Mouse (Mus musculus): ENCODE results near the gene Arhgef11. TPM values are rescaled to one million over a fixed set of nuclear protein-coding genes. Genes with fewer than 3 reads are reported as not detected.
A peak's percentile ranks its signal among the peaks of the same experiment; 100 is the strongest.

Arhgef11 gene
- polyA plus RNA-seq, 1 experiment from 2014 or later: 14.4 TPM

DNA sequence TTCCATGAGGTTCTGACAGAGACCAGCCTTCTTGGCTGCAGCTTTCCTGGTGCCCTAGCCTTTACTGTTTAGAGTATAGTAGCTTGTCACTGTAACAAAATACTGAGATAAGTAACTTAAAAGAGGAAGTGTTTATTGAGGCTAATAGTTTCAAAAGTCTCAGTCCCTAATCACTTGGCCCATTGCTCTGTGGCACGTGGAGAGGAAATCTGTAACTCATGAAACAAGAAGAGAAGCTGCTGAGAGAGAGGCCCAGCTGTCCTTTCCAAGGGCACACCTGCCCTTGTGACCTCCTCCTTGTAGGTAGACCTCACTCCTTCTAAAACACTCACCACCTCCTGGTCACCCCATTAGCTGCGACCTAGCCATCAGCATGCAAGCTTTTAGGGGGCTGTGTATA lies 101.2 kb downstream of the Arhgef11 start:
- Histone ChIP-seq H3K27me3 (replicated peaks) (no peaks in the 10 kb centered on the region), H3K9me3 (no peaks in the 10 kb centered on the region), H3K4me3 (replicated peaks) (no peak overlapping the region), H3K27ac (no peak overlapping the region), H3K4me1 (no peaks in the 10 kb centered on the region), H3K9ac (no peak overlapping the region), H3K36me3 (peaks cover 29% of the 10 kb centered on the region), H3K4me2 (no peak overlapping the region)
- WGBS: 72% methylated on average over 2 of the region's 2 CpGs
- no peak for ATAC-seq (ENCODE audit: insufficient read depth, low FRiP score, low read depth)

DNA sequence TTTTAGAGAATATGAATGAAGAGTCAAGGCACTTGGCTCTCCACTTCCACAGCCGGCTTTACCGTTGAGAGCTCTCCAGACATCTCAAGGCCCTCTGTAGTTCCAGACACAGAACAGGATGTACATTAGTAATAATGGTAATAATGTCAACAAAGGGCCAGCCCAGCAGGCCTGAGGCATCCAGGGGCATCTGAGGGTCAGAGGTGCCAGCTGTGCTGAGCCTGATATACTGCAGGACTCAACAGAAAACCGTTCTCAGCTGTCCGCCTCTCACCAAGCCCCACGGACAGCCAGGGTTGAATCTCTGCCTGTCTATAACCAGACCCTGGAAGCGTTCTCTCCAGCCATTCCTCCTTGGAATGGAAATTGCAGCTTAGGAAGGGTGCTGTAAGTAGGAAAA lies 107.2 kb downstream of the Arhgef11 start:
- H3K4me1 ChIP-seq: no peaks in the 10 kb centered on the region
- no peak overlapping the region for H3K4me3 ChIP-seq (replicated peaks)
- H3K36me3 ChIP-seq: peaks cover 57% of the 10 kb centered on the region
- no peak overlapping the region for H3K9ac ChIP-seq
- no peak overlapping the region for H3K27ac ChIP-seq
- 44% methylated on average over 6 of the region's 6 CpGs for WGBS
- no peak overlapping the region for H3K4me2 ChIP-seq
- H3K9me3 ChIP-seq: no peaks in the 10 kb centered on the region
- no peak for ATAC-seq (ENCODE audit: insufficient read depth, low FRiP score, low read depth)
- no peaks in the 10 kb centered on the region for H3K27me3 ChIP-seq (replicated peaks)

DNA sequence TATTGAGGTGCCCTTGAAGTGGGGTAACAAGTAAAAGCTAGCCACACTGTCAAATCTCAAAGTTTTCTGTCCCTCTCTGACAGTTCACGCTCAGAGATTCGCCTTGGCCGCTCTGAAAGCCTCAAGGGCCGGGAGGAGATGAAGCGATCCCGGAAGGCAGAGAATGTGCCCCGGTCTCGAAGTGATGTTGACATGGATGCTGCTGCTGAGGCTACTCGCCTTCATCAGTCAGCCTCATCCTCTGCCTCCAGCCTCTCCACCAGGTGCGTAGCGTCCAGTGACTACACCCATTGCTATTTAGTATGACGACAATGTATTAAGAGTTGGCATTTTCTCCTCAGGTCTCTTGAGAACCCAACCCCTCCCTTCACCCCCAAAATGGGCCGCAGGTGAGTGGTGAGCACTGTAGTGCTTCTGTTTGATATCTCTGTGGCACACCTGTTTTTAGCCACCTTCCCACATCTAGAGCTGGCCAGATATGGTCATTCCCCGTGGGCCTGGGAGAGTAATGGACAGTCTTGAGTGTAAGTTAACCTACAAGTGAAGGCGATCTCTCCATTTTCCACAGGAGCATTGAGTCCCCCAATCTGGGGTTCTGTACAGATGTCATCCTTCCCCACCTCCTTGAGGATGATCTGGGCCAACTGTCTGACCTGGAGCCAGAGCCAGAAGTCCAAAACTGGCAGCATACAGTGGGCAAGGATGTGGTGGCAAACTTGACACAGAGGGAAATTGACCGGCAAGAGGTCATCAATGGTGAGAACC lies 108.2 kb downstream of the Arhgef11 start:
- no peak overlapping the region for H3K27ac ChIP-seq
- no peak for ATAC-seq (ENCODE audit: insufficient read depth, low FRiP score, low read depth)
- H3K9me3 ChIP-seq: no peaks in the 10 kb centered on the region
- H3K36me3 ChIP-seq: peaks cover 65% of the 10 kb centered on the region
- H3K4me3 ChIP-seq (replicated peaks): no peak overlapping the region
- WGBS: 94% methylated on average over 16 of the region's 16 CpGs
- no peaks in the 10 kb centered on the region for H3K4me1 ChIP-seq
- H3K9ac ChIP-seq: no peak overlapping the region
- no peaks in the 10 kb centered on the region for H3K27me3 ChIP-seq (replicated peaks)
- H3K4me2 ChIP-seq: no peak overlapping the region

DNA sequence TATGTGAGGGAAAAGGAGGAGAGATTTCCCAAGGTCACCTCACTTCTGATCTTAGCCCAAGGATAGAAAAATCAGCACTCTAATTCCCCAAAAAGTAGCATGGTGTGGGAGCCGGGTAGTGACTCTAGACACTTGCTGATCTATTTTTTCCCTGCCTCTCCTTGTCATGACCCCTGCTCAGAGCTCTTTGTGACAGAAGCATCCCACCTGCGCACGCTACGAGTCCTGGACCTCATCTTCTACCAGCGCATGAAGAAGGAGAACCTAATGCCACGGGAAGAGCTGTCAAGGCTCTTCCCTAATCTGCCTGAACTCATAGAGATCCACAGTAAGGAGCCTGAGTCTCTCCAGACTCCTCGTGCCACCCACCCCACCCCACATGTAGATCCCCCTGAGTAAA lies 108.8 kb downstream of the Arhgef11 start:
- Histone ChIP-seq H3K4me2 (no peak overlapping the region), H3K27me3 (replicated peaks) (no peaks in the 10 kb centered on the region), H3K36me3 (peaks cover 62% of the 10 kb centered on the region), H3K27ac (no peak overlapping the region), H3K9ac (no peak overlapping the region), H3K4me1 (no peaks in the 10 kb centered on the region), H3K4me3 (replicated peaks) (no peak overlapping the region), H3K9me3 (no peaks in the 10 kb centered on the region)
- WGBS: 92% methylated on average over 7 of the region's 7 CpGs
- ATAC-seq (ENCODE audit: insufficient read depth, low FRiP score, low read depth): no peak

DNA sequence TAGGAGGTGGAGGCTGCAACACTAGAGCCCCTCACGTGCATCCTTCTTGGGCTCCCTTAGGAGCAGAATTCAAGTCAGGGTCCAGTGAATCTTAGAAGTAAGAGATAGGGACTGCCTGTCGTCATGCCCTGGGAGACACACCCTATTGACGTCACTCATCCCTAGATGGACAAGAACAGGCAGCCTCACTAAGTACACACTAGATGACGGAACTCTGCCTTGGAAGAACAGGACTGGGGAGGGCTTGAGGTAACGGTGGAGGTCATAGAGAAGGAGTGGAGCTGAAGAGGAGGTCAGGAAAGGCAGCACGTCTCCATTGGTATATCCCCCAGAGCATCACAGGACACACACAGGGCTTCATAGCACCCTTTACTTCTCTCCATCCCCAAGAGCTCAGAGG lies 111.3 kb downstream of the Arhgef11 start:
- no peak overlapping the region for H3K4me2 ChIP-seq
- H3K36me3 ChIP-seq: peaks cover 69% of the 10 kb centered on the region
- ATAC-seq (ENCODE audit: insufficient read depth, low FRiP score, low read depth): no peak
- H3K27me3 ChIP-seq (replicated peaks): no peaks in the 10 kb centered on the region
- no peak overlapping the region for H3K27ac ChIP-seq
- 78% methylated on average over 6 of the region's 6 CpGs for WGBS
- H3K4me1 ChIP-seq: no peaks in the 10 kb centered on the region
- H3K4me3 ChIP-seq (replicated peaks): no peak overlapping the region
- no peaks in the 10 kb centered on the region for H3K9me3 ChIP-seq
- H3K9ac ChIP-seq: no peak overlapping the region

DNA sequence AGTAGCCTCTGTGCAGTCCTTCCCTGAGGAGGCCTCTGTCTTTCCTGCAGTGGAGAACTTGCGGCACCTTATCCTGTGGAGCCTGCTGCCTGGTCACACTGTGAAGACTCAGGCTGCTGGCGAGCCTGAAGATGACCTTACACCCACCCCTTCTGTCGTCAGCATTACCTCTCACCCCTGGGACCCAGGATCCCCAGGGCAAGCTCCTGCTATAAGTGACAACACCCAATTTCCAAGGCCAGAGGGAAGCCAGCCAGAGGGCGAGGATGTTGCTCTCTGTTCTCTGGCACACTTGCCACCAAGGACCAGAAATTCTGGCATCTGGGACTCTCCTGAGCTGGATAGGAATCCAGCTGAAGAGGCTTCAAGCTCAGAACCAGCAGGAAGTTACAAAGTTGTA lies 115.7 kb downstream of the Arhgef11 start:
- Histone ChIP-seq H3K9ac (no peak overlapping the region), H3K27me3 (replicated peaks) (no peaks in the 10 kb centered on the region), H3K4me1 (no peaks in the 10 kb centered on the region), H3K4me3 (replicated peaks) (no peak overlapping the region), H3K36me3 (peaks cover 67% of the 10 kb centered on the region), H3K27ac (no peak overlapping the region), H3K9me3 (no peaks in the 10 kb centered on the region), H3K4me2 (no peak overlapping the region)
- ATAC-seq (ENCODE audit: insufficient read depth, low FRiP score, low read depth): no peak
- 79% methylated on average over 4 of the region's 4 CpGs for WGBS

DNA sequence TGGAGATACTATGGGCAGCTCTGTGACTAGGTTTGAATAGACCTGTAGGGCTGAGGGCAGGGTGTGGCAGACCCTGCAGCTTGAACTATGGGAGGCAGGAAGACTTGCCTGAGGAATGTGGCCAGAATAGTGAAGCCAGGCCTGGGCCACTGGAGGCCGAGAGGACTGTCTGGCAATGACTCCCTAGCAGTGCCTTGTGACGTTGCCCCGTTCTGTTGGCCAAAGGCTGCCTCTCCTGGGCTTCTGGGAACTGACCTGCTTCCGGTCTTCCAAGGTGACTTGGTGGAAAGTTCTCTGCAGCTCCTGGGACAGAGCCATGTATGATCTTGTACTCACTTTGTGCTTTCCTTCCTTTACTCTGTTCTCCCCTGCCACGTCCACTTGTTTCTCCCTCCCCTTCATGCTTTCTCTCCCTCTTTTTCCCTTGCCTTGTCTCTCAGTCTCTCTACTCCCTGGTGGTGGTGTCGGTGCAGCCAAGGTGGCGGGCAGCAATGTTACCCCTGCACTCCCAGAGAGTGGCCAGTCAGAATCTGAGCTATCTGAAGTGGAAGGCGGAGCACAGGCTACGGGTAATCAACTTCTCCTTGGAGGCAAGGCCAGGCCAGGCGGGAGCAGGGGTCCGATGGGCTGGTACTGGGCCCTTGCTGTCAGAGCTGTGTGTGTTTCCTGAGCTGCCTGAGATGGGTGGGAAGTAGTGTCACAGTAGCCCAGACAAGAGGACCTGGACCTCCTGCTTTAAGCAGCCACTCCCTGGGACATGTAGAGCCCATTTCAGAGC lies 116.8 kb downstream of the Arhgef11 start:
- no peak overlapping the region for H3K4me2 ChIP-seq
- no peaks in the 10 kb centered on the region for H3K4me1 ChIP-seq
- H3K27me3 ChIP-seq (replicated peaks): no peaks in the 10 kb centered on the region
- peaks cover 59% of the 10 kb centered on the region for H3K36me3 ChIP-seq
- 86% methylated on average over 11 of the region's 11 CpGs for WGBS
- H3K27ac ChIP-seq: no peak overlapping the region
- ATAC-seq (ENCODE audit: insufficient read depth, low FRiP score, low read depth): no peak
- no peaks in the 10 kb centered on the region for H3K9me3 ChIP-seq
- no peak overlapping the region for H3K9ac ChIP-seq
- no peak overlapping the region for H3K4me3 ChIP-seq (replicated peaks)

DNA sequence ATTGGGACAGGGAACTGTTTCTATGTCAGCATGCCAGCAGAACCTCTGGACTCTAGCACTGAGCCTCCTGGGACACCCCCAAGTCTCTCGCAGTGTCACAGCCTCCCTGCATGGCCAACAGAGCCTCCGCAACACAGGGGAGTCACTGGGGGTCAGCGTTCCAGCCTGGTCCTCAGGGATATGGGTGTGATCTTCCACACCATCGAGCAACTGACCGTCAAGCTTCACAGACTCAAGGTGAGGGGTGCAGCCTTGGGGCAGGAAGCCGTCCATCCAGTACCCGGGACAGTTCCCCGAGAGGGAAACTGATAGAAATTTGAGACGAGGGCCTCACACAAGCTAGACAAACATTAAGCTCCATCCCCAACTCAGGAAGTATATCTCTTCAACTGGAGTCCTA lies 118.0 kb downstream of the Arhgef11 start:
- Histone ChIP-seq H3K4me2 (no peak overlapping the region), H3K27me3 (replicated peaks) (no peaks in the 10 kb centered on the region), H3K9me3 (no peaks in the 10 kb centered on the region), H3K36me3 (peaks cover 49% of the 10 kb centered on the region), H3K4me1 (no peaks in the 10 kb centered on the region), H3K9ac (no peak overlapping the region), H3K27ac (no peak overlapping the region), H3K4me3 (replicated peaks) (no peak overlapping the region)
- no peak for ATAC-seq (ENCODE audit: insufficient read depth, low FRiP score, low read depth)
- WGBS: 66% methylated on average over 9 of the region's 9 CpGs

DNA sequence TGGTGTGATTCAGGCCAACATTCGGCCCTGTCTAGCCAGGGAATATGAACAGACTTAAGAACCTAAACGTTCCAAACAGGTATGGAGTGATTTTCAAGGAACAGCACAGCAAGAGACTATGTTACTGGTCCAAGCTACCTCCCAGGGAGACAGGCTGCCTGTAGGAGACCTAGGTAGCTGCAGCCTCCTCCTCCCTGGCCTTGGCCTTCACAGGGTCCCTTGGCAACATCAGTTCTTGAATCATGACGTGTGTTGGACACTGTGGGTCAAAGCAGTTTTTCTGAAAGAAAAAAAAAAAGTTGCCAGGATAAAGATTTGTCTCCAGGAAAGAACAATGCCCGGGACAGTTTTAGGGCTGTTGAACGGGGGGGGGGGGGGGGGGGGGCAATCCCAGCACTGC lies 121.5 kb downstream of the Arhgef11 start:
- Histone ChIP-seq H3K4me3 (replicated peaks) (no peak overlapping the region), H3K4me1 (no peaks in the 10 kb centered on the region), H3K27me3 (replicated peaks) (no peaks in the 10 kb centered on the region), H3K9ac (no peak overlapping the region), H3K36me3 (peaks cover 30% of the 10 kb centered on the region), H3K9me3 (no peaks in the 10 kb centered on the region), H3K4me2 (no peak overlapping the region), H3K27ac (no peak overlapping the region)
- ATAC-seq (ENCODE audit: insufficient read depth, low FRiP score, low read depth): no peak
- 70% methylated on average over 4 of the region's 5 CpGs for WGBS

DNA sequence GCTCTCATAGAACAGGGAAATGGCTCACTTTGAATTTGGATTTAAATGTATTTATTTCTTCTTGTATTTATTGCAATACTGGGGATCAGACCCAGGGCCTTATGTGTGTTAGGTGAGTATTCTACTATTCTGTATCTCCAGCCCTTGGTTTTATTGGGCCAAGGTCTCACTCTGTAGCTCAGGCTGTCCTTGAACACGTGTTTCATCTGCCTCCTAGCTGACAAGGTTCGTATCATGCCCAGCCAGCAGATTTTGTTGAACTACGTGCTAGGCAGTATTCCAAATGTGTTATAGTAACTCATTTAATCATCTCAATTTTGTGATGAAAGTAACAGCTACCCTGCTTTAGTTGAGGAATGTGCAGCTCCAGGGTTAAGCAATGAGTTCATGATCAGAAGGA lies 124.7 kb downstream of the Arhgef11 start:
- ATAC-seq (ENCODE audit: insufficient read depth, low FRiP score, low read depth): no peak
- H3K4me1 ChIP-seq: peaks cover 7% of the 10 kb centered on the region; the same call in 1 of the 2 replicates
- 72% methylated on average over 3 of the region's 3 CpGs for WGBS
- H3K27me3 ChIP-seq (replicated peaks): no peaks in the 10 kb centered on the region
- no peaks in the 10 kb centered on the region for H3K9me3 ChIP-seq
- no peak overlapping the region for H3K4me3 ChIP-seq (replicated peaks)
- peaks cover 8% of the 10 kb centered on the region; the same call in 1 of the 2 replicates for H3K36me3 ChIP-seq
- H3K9ac ChIP-seq: no peak overlapping the region
- no peak overlapping the region for H3K27ac ChIP-seq
- H3K4me2 ChIP-seq: no peak overlapping the region

DNA sequence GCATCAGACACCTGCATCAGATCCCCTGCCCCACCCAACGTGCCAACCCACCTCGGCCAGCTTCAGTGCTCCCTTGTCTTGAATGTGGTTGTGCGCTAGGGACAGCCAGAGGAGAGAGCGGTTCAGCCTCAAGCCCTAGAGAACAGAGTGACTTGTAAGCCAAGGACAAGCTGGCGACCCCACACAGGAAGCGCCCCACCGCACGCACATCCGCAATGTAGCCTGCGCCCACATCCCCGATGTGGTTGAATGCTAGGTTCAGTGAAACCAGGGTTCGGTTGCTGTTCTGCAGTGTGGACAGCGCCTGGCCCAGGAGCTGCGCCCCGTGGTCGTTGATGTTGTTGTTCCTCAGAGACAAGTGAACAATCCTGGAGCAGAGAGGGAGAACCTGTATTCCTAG lies 125.4 kb downstream of the Arhgef11 start:
- Histone ChIP-seq H3K4me1 (peaks cover 7% of the 10 kb centered on the region; the same call in 1 of the 2 replicates), H3K4me3 (replicated peaks) (no peak overlapping the region), H3K27me3 (replicated peaks) (no peaks in the 10 kb centered on the region), H3K36me3 (peaks cover 4% of the 10 kb centered on the region; the same call in 1 of the 2 replicates), H3K9me3 (no peaks in the 10 kb centered on the region), H3K9ac (no peak overlapping the region), H3K27ac (no peak overlapping the region), H3K4me2 (no peak overlapping the region)
- WGBS: 83% methylated on average over 16 of the region's 16 CpGs
- ATAC-seq (ENCODE audit: insufficient read depth, low FRiP score, low read depth): no peak

DNA sequence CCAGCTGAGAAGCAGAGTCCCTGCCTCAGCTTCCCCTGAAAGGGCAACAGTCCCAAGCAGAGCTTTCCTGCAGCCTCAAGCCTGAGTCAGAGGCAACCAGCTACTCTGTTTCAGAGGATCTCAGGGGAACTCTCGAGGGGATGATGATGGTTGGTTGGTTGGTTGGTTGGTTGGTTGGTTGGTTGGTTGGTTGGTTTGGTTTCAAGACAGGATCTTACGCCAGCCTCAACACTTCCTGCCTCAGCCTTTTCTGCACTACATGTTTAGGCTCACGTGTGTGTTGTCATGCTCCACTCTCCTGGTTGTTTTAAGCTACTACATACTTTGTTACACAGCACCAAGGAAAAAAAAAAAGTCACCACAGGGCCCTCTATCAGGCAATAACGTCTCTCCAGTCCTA lies 126.6 kb downstream of the Arhgef11 start:
- Histone ChIP-seq H3K27ac (peak overlapping the region; percentile 75; the same call in 1 of the 2 replicates), H3K4me3 (replicated peaks) (no peak overlapping the region)
- 74% methylated on average over 4 of the region's 4 CpGs for WGBS

More for the DNA sequence above, 126.6 kb downstream of the Arhgef11 start:
- Histone ChIP-seq H3K9me3 (no peaks in the 10 kb centered on the region), H3K36me3 (no peaks in the 10 kb centered on the region), H3K9ac (no peak overlapping the region), H3K4me2 (no peak overlapping the region), H3K27me3 (replicated peaks) (no peaks in the 10 kb centered on the region), H3K4me1 (peaks cover 10% of the 10 kb centered on the region)
- ATAC-seq (ENCODE audit: insufficient read depth, low FRiP score, low read depth): no peak

Data from stomach, embryonic 15.5 days (tissue).